14 mouse cellular contexts compared by ENCODE assay signal in genomic region chr5:41595199-41595598, GRCm38 (mm10).
A peak's percentile ranks its signal among the peaks of the same experiment; 100 is the strongest.
DNase-seq lines count a peak whose midpoint lies in the region; ATAC-seq and TF ChIP-seq lines count a peak whose summit lies in the region.
"Had no signal": no experiment of that assay in that cellular context is flagged by ENCODE, and none has a peak within 500 bp of the region (broad histone marks: within the 10 kb centered on the region; RNA-seq: fewer than 3 reads in every experiment).

No protein-coding gene starts in this region.

- H3K27ac ChIP-seq in forebrain, embryonic 16.5 days (ENCODE audit: low read length) = no peak overlapping the region
- H3K27ac ChIP-seq in kidney, embryonic 14.5 days (ENCODE audit: low read depth, low read length) = no peak overlapping the region
- H3K27ac ChIP-seq in embryonic facial prominence, embryonic 10.5 days (replicated peaks) = no peak overlapping the region
- H3K27ac ChIP-seq: heart, embryonic 10.5 days; hindbrain, embryonic 12.5 days; midbrain, embryonic 15.5 days had no signal

- intact Hi-C loops in left cerebral cortex, postnatal 4 days (cut with DNase I) = no loop called here

- H3K4me2 ChIP-seq in forebrain, embryonic 16.5 days (ENCODE audit: low read length) = no peak overlapping the region
- no peak overlapping the region for H3K4me2 ChIP-seq in kidney, embryonic 14.5 days (replicated peaks; ENCODE audit: low read depth, low read length)
- H3K4me2 ChIP-seq: hindbrain, embryonic 12.5 days; midbrain, embryonic 15.5 days had no signal

- no peak overlapping the region for H3K9ac ChIP-seq in forebrain, embryonic 16.5 days (replicated peaks; ENCODE audit: low read depth, low read length)
- no peak overlapping the region for H3K9ac ChIP-seq in kidney, embryonic 14.5 days (ENCODE audit: low read depth, low read length)
- H3K9ac ChIP-seq: hindbrain, embryonic 12.5 days; midbrain, embryonic 15.5 days had no signal

- H3K4me1 ChIP-seq in forebrain, embryonic 16.5 days (replicated peaks; ENCODE audit: control insufficient read depth, insufficient read depth, low read length) = 0 out of 2 replicates have a peak, but pooled peaks cover 4% of the 10 kb centered on the region
- no peaks in the 10 kb centered on the region for H3K4me1 ChIP-seq in kidney, embryonic 14.5 days (ENCODE audit: control insufficient read depth, insufficient read depth, low read length)
- H3K4me1 ChIP-seq in embryonic facial prominence, embryonic 10.5 days = 0 out of 2 replicates have a peak, but pooled peaks cover 3% of the 10 kb centered on the region
- H3K4me1 ChIP-seq: heart, embryonic 10.5 days; hindbrain, embryonic 12.5 days had no signal

- peak; percentile 1 for DNase-seq in 416B (ENCODE audit: low read depth)
- DNase-seq in brain, embryonic 14.5 days (ENCODE audit: low read depth) = peak; percentile 49
- DNase-seq in left cerebral cortex, postnatal 4 days = peak; percentile 71
- no peak for DNase-seq in embryonic facial prominence, embryonic 10.5 days (ENCODE audit: low spot score)
- DNase-seq in kidney, adult 18-20 months = no peak
- DNase-seq: embryo, embryonic 11 days; kidney, adult 9 months; lung, adult 2 months; thymus, postnatal 25 days had no signal

- WGBS in forebrain, embryonic 16.5 days = 56% methylated on average over 3 of the region's 3 CpGs
- WGBS in kidney, embryonic 14.5 days = 74% methylated on average over 3 of the region's 3 CpGs
- WGBS in embryonic facial prominence, embryonic 10.5 days = 73% methylated on average over 3 of the region's 3 CpGs

- H3K36me3 ChIP-seq in forebrain, embryonic 16.5 days (ENCODE audit: control insufficient read depth, insufficient read depth) = no peaks in the 10 kb centered on the region
- no peaks in the 10 kb centered on the region for H3K36me3 ChIP-seq in kidney, embryonic 14.5 days (ENCODE audit: control insufficient read depth, insufficient read depth, low read length)
- no peaks in the 10 kb centered on the region for H3K36me3 ChIP-seq in embryonic facial prominence, embryonic 10.5 days (replicated peaks)
- H3K36me3 ChIP-seq: heart, embryonic 10.5 days; hindbrain, embryonic 12.5 days; midbrain, embryonic 15.5 days had no signal

- H3K4me3 ChIP-seq in forebrain, embryonic 16.5 days (replicated peaks; ENCODE audit: low read length) = no peak overlapping the region
- H3K4me3 ChIP-seq in kidney, embryonic 14.5 days (ENCODE audit: low read length) = no peak overlapping the region
- no peak overlapping the region for H3K4me3 ChIP-seq in embryonic facial prominence, embryonic 10.5 days
- H3K4me3 ChIP-seq: heart, embryonic 10.5 days; hindbrain, embryonic 12.5 days; midbrain, embryonic 15.5 days had no signal

- TF ChIP-seq CTCF in brain, embryonic 14.5 days (IDR thresholded peaks at IDR 0.05; ENCODE audit: borderline replicate concordance, extremely low read depth, insufficient read depth, insufficient read length) = no peak

- ATAC-seq in forebrain, embryonic 16.5 days = peak; percentile 74; the same call in 1 of the 2 replicates
- ATAC-seq in kidney, embryonic 14.5 days (ENCODE audit: low FRiP score, low TSS enrichment) = no peak

- H3K9me3 ChIP-seq in forebrain, embryonic 16.5 days (ENCODE audit: control insufficient read depth, low read length) = no peaks in the 10 kb centered on the region
- H3K9me3 ChIP-seq in kidney, embryonic 14.5 days (ENCODE audit: control insufficient read depth, low read length) = no peaks in the 10 kb centered on the region
- H3K9me3 ChIP-seq in embryonic facial prominence, embryonic 10.5 days = no peaks in the 10 kb centered on the region
- H3K9me3 ChIP-seq: heart, embryonic 10.5 days; hindbrain, embryonic 12.5 days; midbrain, embryonic 15.5 days had no signal

- no peaks in the 10 kb centered on the region for H3K27me3 ChIP-seq in forebrain, embryonic 16.5 days (replicated peaks; ENCODE audit: control insufficient read depth, insufficient read depth, low read length)
- H3K27me3 ChIP-seq in kidney, embryonic 14.5 days (ENCODE audit: control insufficient read depth, insufficient read depth, low read length) = no peaks in the 10 kb centered on the region
- H3K27me3 ChIP-seq in embryonic facial prominence, embryonic 10.5 days (replicated peaks; ENCODE audit: low read depth, poor library complexity, severe bottlenecking) = no peaks in the 10 kb centered on the region
- H3K27me3 ChIP-seq: hindbrain, embryonic 12.5 days; midbrain, embryonic 15.5 days had no signal

- TF ChIP-seq POLR2A in brain, embryonic 14.5 days (IDR thresholded peaks at IDR 0.05; ENCODE audit: borderline replicate concordance, extremely low read depth, insufficient read depth, insufficient read length, poor library complexity, severe bottlenecking) = no peak

Comparison
In these comparisons a context has a peak if more than half of its experiments do, and no peak if none do; other contexts are left out.
1. DNase-seq: peak in 416B (single experiment), brain, embryonic 14.5 days (single experiment) and left cerebral cortex, postnatal 4 days (single experiment); none in embryonic facial prominence, embryonic 10.5 days (single experiment) and kidney, adult 18-20 months (single experiment).